Mouse (Mus musculus) gastrocnemius, adult 18-20 months (tissue): Measurements from ENCODE around the gene Bcl9. TPM values are rescaled to one million over a fixed set of nuclear protein-coding genes. Genes with fewer than 3 reads are reported as not detected.

Experiments used
- DNase-seq: peaks from one replicate; pipeline ENCODE4 v3.0.0; 2021; ENCODE audit warnings: low spot score
- total RNA-seq, 2 experiments: library from RNA; stranded (reverse); gene quantifications; 2 replicates each; pipeline ENCODE4 v1.2.3; 2021

Bcl9 gene
- total RNA-seq, 2 experiments from 2014 or later = 2.4 to 2.5 TPM

DNA sequence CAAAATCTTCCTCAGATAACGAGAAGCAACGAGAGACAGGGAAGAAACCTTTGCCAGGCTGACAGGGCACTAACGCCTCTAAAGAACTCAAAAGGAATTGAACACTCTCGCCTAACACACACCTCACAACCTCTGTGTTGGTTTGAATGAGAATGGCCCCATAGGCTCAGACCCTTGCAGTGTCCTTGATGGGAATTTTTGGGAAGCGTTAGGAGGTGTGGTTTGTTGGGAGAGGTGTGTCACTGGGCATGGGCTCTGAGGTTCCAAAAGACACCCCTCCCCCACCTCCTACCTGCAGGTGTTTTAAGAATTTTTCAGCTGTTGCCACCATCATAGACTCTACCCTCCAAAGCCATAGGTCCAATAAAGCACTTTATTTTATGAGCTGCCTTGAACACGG is 118.8 kb downstream of the Bcl9 start:
- DNase-seq = no peak

DNA sequence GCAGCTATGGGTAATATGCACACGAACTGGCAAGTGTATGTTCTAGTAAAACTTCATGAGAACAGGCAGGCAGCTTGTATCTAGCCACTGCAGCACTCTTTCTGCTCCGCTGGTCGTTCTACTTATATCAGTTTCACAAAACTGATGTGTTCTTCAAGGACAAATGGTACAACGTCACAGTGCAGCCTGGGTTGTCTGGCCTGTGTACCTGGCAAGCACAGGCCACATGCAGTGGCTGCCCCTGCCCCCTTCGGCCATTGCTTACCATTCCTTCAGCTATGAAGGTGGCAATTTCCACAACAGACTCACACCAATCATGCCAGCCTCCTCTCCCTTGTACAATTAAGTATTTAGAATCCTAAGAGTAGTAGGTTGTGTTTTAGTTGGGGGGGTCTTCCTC is 125.1 kb downstream of the Bcl9 start:
- DNase-seq = no peak

DNA sequence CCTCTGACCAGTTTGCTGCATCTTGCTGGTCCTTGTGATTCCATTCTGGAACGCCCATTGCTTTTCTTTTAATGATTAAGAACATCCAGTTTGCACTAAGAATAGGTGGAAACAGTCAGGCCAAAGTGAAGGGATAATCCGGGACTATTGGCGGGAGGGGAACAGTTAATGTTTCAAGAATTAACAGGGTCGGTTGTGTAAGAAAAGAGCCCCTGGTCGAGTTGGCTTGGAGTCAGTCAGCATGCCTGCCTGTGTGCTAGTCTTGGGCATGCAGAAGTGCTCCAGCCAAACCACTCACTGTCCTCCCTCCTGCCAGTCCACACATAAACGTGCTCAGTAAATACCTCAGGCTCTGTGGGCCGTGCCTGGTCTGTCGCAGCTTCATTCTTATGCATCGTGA is 125.5 kb downstream of the Bcl9 start:
- no peak for DNase-seq

DNA sequence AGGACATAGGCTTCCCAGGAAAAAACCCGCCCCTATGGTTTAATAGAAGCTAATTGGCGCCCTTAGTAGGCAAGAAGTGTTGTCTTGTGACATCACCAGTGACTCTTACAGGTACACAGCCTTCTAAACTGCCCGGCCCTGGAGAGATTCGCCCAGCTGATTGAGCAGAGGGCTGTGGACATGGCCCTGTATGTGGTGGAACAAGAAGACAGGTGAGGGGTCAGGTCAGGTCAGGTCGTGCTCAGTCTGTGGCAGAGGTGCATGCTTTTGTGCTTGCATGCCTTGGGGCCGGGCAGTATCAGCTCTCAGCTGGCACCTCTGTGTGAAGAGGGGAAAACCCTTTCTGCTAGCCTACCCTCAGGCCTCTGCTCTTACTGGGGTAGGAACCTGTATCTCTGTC is 126.2 kb downstream of the Bcl9 start:
- DNase-seq = no peak

DNA sequence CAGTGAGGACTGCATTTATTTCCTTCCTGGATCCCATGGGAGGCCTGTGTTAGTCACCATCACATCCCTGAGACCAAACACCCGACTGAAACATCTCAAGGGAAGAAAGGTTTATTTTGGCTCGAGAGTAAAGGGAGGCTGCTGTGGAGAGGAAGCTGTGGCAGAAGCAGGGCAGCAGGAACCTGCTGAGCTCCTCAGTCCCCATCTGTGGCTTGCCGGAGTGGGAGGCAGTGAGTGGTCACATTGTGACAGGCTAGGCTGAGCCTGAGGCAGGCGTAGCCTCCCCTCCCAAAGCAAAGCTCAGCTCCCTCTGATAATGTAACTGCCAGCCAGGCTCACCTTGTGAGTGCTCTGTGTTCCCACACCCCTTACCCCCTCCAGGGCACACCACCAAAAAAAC is 130.6 kb downstream of the Bcl9 start:
- no peak for DNase-seq

DNA sequence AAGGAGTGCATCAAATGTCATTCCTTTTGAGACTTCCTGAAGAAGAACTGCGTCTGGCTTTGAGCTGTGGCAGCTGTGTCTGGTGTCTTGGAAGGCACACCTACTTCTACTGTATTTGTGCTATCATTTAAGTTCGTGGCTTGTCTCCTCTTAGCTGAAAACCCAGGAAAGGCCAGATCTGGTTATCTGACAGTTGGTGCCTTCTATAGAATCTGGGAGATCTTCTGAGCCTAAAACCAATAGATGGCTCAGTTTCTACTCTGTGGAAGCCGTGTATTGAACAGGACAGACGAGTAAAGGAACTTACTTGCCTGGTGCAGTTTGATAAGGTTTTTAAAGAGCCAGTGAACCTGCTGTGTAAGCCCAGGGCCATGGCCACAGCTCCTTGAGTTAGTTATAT is 133.2 kb downstream of the Bcl9 start:
- no peak for DNase-seq

DNA sequence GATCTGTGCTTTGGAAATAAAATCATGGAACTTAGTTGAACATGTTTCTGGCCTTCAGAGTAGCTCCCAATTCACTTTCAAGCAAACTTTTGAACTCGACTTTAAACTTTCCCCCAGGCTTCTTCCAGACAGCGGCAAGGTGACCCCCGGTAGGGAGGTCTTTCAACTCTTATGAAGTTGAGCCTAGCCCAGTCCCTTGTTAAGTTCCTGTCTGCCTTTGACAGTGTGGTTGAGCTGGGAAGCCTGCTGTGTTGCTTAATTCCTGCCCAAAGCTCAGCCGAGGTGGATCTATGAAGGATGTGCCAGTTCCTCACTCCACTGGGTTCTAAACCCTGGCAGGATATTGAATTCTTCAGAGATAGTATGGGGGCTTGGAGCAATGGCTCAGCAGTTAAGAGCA is 135.9 kb downstream of the Bcl9 start:
- no peak for DNase-seq

DNA sequence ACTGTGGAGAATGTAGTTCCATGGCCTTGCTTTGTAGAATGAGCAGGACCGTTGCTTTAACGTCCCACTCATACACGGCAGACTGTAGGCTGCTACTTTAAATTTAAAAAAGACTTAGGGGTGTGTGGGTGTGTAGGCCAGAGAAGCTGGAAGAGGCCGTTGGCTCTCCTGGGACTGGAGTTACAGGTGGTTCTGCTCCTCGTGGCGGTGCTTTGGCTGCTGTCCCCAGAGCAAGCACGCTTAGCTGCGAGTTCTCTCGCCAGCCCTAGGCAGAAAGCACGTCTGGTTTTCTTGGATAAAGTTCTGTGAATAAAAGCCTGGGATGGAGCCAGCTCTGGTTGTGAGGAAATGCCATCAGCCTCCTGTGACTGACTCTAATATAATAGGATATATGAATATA is 136.8 kb downstream of the Bcl9 start:
- peak; percentile 30 for DNase-seq

DNA sequence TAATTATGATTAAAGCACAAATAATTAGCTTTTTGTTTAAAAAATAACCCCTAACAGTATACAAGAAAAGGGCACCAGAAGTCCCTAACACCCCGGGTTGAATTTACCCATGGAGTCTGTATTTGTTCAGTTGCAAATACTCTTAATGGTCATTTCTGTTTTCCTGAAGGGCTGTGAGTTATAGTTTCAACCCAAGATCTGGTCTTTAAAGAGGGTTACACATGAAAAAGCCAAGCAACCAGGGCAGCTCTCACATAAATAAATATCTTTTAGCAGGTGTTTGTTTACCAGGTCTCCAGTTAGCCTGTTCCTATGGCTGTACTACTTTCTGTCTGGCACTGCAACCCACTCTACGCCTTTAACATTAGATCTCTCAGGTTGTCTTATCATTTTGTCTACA is 137.7 kb downstream of the Bcl9 start:
- DNase-seq = no peak

DNA sequence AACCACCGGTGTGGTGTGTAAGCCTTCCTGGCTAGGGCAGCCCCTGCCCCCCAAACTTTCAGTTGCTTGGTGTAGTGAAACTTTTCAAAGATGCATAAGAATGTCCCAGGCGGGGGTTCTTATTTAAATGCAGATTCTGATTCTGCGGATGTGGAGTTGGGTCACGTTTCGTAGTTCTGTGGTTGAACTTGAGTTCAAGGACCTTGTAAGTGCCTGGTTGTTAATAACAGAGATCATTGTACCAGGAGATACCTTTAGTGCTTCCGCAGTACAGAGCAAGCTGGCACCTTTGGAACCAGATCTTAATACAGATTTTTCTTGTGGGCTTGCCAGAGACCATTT is 138.2 kb downstream of the Bcl9 start:
- no peak for DNase-seq

DNA sequence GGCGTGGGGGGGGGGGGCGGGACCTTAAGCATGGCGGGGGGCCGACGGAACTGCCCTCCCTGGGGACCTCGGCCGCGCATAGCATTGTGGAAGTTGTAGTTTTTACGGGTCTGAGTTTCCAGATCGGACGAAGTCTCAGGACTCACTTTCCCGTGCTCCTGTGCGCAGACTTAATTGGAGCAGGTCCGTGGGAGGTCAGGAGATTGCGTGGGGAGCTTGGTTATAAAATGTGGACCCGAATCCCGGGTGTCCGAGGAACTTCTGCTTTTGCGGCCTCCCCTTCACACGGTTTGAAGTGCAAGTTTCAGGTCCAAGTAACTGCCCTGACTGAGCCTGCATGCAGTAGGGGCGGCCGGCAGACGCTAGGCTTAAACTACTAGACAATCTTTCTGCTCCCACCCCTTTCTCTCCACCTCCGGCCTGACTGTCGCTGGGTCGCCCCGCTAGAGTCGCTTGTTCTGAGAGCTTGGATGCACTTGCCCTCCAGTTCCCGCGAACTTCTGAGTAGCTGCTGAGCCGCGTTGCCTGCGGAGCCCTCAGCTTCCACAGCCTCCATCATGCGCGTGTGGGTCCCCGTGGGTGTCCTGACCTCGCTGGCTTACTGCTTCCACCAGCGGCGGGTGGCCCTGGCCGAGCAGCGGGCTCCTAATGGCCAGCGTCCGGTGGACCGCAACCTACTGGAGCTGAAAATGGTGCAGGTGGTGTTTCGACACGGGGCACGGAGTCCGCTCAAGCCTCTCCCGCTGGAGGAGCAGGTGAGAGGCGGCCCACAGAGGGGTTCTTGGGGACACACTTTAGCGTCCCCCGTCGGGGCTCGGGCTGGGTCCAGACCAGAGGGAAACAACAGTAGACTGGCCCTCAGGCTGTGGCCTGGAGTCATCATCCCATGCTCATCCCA is 138.9 kb downstream of the Bcl9 start, which contains the start of gene Acp6:
Acp6 (plus strand) TSS at position 167 of the 898 bp plus-strand sequence.
- peak; percentile 96 for DNase-seq

DNA sequence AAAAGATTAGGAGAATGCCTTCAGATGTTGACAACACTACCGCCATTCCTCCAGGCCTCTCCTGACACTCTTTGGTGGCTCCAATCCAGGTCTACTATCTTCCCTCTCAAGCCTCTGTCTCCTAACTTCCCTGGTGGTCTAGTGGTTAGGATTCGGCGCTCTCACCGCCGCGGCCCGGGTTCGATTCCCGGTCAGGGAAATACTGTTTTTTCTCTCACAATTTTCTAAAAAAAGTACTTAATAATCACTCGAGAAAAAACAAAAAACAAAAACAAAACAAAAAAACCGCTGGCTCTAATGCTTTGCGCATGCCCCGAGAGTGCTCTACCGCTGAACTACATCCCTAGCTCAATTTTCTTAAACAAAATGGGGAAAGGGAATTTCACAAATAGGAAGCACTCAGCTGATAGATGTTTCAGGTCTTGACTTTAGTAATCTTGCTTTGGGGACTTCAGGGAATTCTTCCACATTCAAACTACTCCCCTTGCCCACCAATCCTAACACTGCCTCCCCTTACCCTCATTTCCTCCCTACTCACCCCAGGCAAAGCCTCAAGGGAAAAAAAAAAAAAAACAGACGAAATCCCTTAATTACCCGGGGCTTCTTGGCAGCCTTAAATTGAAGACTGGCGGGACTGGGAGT is 139.6 kb downstream of the Bcl9 start:
- DNase-seq = peak; percentile 90

DNA sequence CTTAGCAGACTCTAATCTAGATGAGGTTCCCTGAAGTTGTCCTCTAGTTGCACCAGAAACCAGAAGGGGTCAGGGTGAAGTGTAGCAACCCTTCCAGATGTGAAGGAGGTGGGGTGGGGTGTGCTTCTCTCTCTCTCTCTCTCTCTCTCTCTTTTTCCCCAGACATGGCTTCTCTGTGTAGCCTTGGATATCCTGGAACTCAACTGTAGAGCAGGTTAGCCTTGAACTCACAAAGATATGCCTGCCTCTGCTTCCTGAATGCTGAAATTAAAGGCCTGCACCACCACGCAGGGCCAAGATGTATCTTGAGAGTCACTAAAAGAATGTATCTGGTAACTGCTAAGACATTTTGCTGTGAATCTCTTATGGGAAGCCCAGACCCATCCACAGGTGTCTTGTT is 140.4 kb downstream of the Bcl9 start:
- DNase-seq = no peak

DNA sequence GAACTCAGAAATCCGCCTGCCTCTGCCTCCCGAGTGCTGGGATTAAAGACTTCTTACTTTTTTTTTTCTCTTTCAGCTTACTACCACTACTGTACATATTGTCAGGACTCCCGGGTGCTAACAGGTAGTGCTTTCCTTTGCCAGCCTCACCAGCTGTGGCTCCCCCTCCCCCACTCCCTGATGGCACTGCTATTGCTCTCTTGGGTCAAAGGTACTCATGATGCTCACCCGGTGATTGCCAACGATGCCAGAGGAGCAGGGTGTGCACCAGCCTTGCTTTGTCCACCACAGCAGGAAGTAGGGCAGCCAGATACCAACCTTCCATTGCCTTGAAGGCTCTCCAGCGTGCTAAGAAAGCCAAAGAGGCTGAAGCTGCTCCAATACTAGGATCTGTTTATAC is 141.3 kb downstream of the Bcl9 start:
- no peak for DNase-seq

Other genes with a start within 250 kb of the Bcl9 start
- 10 to 100 TPM; 22.1 to 22.2 TPM for gene Acp6, start 139.1 kb downstream of the Bcl9 start, total RNA-seq
- not detected for gene Olfr1402, start 124.1 kb upstream of the Bcl9 start, total RNA-seq